Mouse (Mus musculus) bone marrow macrophage, adult 2 months (primary cell): Measurements from ENCODE around the gene Eps8.

Source experiments
- CTCF ChIP-seq: IDR thresholded peaks from 2 replicates; pipeline ENCODE4 v1.5.1; 2012; ENCODE audit warnings: low read depth, mild to moderate bottlenecking, low read length, moderate library complexity
- POLR2A ChIP-seq: IDR thresholded peaks from 2 replicates; pipeline ENCODE4 v1.6.1; 2012; ENCODE audit warnings: mild to moderate bottlenecking, low read depth, low read length, borderline replicate concordance

DNA sequence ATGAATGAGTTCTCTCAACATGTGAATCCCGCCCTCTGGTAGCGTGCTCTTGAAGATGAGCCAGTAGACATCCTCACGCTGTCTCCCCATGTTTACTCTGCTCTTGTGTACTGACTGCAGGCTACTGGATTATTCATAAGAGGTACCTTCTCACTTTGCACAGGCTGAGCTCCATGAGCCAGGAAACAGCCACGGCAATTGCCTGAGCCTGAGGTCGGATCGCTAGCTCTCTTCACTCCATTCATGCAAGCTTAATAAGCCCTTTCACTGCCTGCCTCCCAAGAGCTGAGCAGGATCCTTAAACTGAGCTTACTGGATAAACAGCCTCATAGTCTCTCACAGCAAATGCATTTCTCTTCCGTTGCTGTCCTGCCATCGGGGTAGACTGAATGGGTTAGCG is 182.5 kb downstream of the Eps8 start:
- no peak for TF ChIP-seq CTCF
- no peak for TF ChIP-seq POLR2A
